In the genomic region with DNA sequence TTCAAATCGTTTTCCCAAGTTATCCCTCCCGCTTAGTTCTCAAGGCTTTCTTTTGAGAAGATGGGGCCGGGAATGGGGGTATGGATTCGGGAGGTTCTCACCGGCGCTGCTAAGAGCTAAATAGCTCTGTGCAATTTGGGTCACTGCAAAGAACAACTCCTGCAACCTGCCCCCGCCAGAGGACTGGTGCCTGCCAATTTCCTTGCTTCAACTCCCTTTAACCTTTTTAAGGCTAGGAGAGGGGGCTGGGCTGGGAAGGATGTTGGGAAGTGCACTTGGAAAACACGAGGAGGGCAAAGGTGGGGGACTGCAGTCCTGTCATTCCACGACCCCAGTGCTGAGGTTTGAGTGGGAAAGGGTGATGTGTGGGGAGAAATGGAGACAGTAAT, we compare ENCODE assay signal across 8 mouse cellular contexts. TPM values are rescaled to one million over a fixed set of nuclear protein-coding genes. Genes with fewer than 3 reads are reported as not detected.
DNase-seq lines count a peak whose midpoint lies in the region; ATAC-seq lines count a peak whose summit lies in the region.

No protein-coding gene starts in this region.

- peak overlapping the region; percentile 81 for H3K4me3 ChIP-seq in hindbrain, embryonic 13.5 days
- H3K4me3 ChIP-seq in neural tube, embryonic 12.5 days = peak overlapping the region; percentile 69

- peak overlapping the region; percentile 73 for H3K4me2 ChIP-seq in hindbrain, embryonic 13.5 days
- peak overlapping the region; percentile 80 for H3K4me2 ChIP-seq in neural tube, embryonic 12.5 days (replicated peaks)

- 0 out of 2 replicates have a peak, but pooled peaks have one; percentile 25 for ATAC-seq in erythroid progenitor cell, adult 5-6 weeks (replicated peaks; ENCODE audit: low FRiP score, poor library complexity, severe bottlenecking)
- ATAC-seq in hindbrain, embryonic 13.5 days (ENCODE audit: low FRiP score) = peak; percentile 52
- ATAC-seq in neural tube, embryonic 12.5 days (ENCODE audit: low FRiP score, low read depth) = peak; percentile 38
- ATAC-seq in megakaryocyte-erythroid progenitor cell, adult 5-6 weeks (replicated peaks; ENCODE audit: low FRiP score, low TSS enrichment, poor library complexity, severe bottlenecking) = no peak

- H3K27ac ChIP-seq in hindbrain, embryonic 13.5 days = peak overlapping the region; percentile 97
- H3K27ac ChIP-seq in neural tube, embryonic 12.5 days = peak overlapping the region; percentile 50; the same call in 1 of the 2 replicates

- peaks cover 47% of the 10 kb centered on the region for H3K4me1 ChIP-seq in hindbrain, embryonic 13.5 days (replicated peaks)
- peaks cover 29% of the 10 kb centered on the region for H3K4me1 ChIP-seq in neural tube, embryonic 12.5 days

- no peaks in the 10 kb centered on the region for H3K9me3 ChIP-seq in hindbrain, embryonic 13.5 days
- no peaks in the 10 kb centered on the region for H3K9me3 ChIP-seq in neural tube, embryonic 12.5 days

- no peaks in the 10 kb centered on the region for H3K27me3 ChIP-seq in hindbrain, embryonic 13.5 days
- H3K27me3 ChIP-seq in neural tube, embryonic 12.5 days (replicated peaks) = no peaks in the 10 kb centered on the region

- peaks cover 2% of the 10 kb centered on the region; the same call in 1 of the 2 replicates for H3K36me3 ChIP-seq in hindbrain, embryonic 13.5 days
- H3K36me3 ChIP-seq in neural tube, embryonic 12.5 days = peaks cover 5% of the 10 kb centered on the region

- 0% methylated on average over 9 of the region's 9 CpGs for WGBS in hindbrain, embryonic 13.5 days
- under 1% methylated on average over 9 of the region's 9 CpGs for WGBS in neural tube, embryonic 12.5 days

- peak overlapping the region; percentile 84 for H3K9ac ChIP-seq in hindbrain, embryonic 13.5 days
- H3K9ac ChIP-seq in neural tube, embryonic 12.5 days = peak overlapping the region; percentile 68

- DNase-seq in layer of hippocampus, adult 11-12 months (ENCODE audit: low spot score) = peak; percentile 44
- no peak for DNase-seq in layer of hippocampus, adult 18-20 months (ENCODE audit: low spot score in 2 of 2)
- DNase-seq in adipocyte (ENCODE audit: low spot score) = peak; percentile 41
- DNase-seq in liver = peak; percentile 45

RNA-seq across cellular contexts. Expression of a gene that starts 0.5 kb away (rescaled TPM):
- 10 to 100 TPM; 39.3 to 41.5 TPM for total RNA-seq in layer of hippocampus, adult 18-20 months (2021)
- total RNA-seq in erythroid progenitor cell, adult 5-6 weeks (2015; ENCODE audit: low replicate concordance) = 23.9 and 52.3 TPM in 2 replicates
- 9.2 and 14.6 TPM in 2 replicates for total RNA-seq in erythroid progenitor cell, adult 5-6 weeks (2017; ENCODE audit: low replicate concordance)
- polyA plus RNA-seq in hindbrain, embryonic 13.5 days (2015; fragmentation: Nextera tagmentation; extraction: Ambion mirVana) = 19.9 and 22.3 TPM in 2 replicates
- polyA plus RNA-seq in neural tube, embryonic 12.5 days (2016; fragmentation: Nextera tagmentation; extraction: Ambion mirVana) = 22.3 and 22.5 TPM in 2 replicates
- 0.46 and 0.67 TPM in 2 replicates for total RNA-seq in megakaryocyte-erythroid progenitor cell, adult 5-6 weeks (2014; fragmentation: Nextera tagmentation)
- 0.28 and 3.6 TPM in 2 replicates for total RNA-seq in megakaryocyte-erythroid progenitor cell, adult 5-6 weeks (2017)

Comparison
In these comparisons a context has a peak if more than half of its experiments do, and no peak if none do; other contexts are left out.
1. DNase-seq: peak in layer of hippocampus, adult 11-12 months (single experiment), adipocyte (single experiment) and liver (single experiment); none in layer of hippocampus, adult 18-20 months (0 of 2).